Mouse (Mus musculus): ENCODE measurements around the gene Brms1l. TPM values are rescaled to one million over a fixed set of nuclear protein-coding genes. Genes with fewer than 3 reads are reported as not detected.

Gene Brms1l
- polyA plus RNA-seq, 1 experiment = 22.5 TPM

DNA sequence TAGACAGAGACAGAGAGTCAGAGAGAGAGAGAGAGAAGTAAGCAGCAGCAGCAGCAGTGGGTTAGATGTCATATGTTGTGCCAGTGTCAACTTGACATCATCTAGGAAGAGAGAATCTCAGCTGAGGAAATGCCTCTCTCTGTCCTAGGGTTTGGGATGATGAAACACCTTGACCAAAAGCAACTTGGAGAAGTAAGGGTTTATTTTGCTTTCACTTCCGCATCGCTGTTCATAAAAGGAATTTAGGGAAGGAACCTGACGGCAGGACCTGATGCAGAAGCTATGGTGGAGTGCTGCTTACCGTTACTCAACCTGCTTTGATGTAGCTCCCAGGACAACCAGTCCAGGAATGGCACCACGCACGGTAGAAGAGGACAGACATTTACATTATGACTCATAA is 12.1 kb upstream of the Brms1l start:
- H3K79me3 ChIP-seq (ENCODE audit: low read depth) = peaks cover 5% of the 10 kb centered on the region
- no peaks in the 10 kb centered on the region for H3K36me3 ChIP-seq (ENCODE audit: control insufficient read depth, insufficient read depth)
- no peak overlapping the region for H3K4me3 ChIP-seq (ENCODE audit: insufficient read depth, poor library complexity, severe bottlenecking)
- no peak for TF ChIP-seq MAX (IDR thresholded peaks at IDR 0.05)
- TF ChIP-seq MYOG (IDR thresholded peaks at IDR 0.05; ENCODE audit: control insufficient read depth, extremely low read depth, insufficient read length) = no peak
- no peak for TF ChIP-seq USF1 (IDR thresholded peaks at IDR 0.05; ENCODE audit: low read depth)
- TF ChIP-seq MYOD1 (IDR thresholded peaks at IDR 0.05; ENCODE audit: control insufficient read depth, insufficient read length, low read depth) = no peak
- TF ChIP-seq CTCF (IDR thresholded peaks at IDR 0.05; ENCODE audit: control insufficient read depth, insufficient read depth, insufficient read length) = no peak
- TF ChIP-seq FOSL1 (IDR thresholded peaks at IDR 0.05; ENCODE audit: insufficient read depth, low read length, poor library complexity, severe bottlenecking) = no peak
- TF ChIP-seq CEBPB (IDR thresholded peaks at IDR 0.05; ENCODE audit: low read depth) = no peak
- H3ac ChIP-seq (ENCODE audit: control insufficient read depth, insufficient read length, low read depth) = no peak overlapping the region
- no peaks in the 10 kb centered on the region for H3K27me3 ChIP-seq (ENCODE audit: control insufficient read depth, insufficient read depth, insufficient read length)
- H3K79me2 ChIP-seq (ENCODE audit: control insufficient read depth, insufficient read depth) = peaks cover 15% of the 10 kb centered on the region

DNA sequence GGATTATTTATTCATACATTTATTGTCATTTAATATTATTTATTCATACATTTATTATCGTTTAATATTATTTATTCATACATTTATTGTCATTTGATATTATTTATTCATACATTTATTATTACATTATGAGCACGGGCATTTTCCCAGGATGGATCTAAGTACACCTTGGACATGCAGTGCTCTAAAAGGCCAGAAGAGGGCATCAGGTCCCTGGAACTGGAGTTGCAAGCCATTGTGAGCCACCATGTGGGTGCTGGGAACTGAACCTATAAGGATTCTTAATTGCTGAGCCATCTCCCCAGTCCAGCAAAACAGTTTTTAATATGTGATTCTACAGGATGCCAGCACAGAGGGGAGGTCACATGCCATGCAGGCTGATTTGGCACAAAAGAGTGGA is 10.6 kb upstream of the Brms1l start:
- Histone ChIP-seq H3K4me3 (ENCODE audit: insufficient read depth, poor library complexity, severe bottlenecking) (no peak overlapping the region), H3ac (ENCODE audit: control insufficient read depth, insufficient read length, low read depth) (no peak overlapping the region), H3K79me3 (ENCODE audit: low read depth) (no peaks in the 10 kb centered on the region), H3K27me3 (ENCODE audit: control insufficient read depth, insufficient read depth, insufficient read length) (no peaks in the 10 kb centered on the region), H3K79me2 (ENCODE audit: control insufficient read depth, insufficient read depth) (peaks cover under 1% of the 10 kb centered on the region), H3K36me3 (ENCODE audit: control insufficient read depth, insufficient read depth) (no peaks in the 10 kb centered on the region)
- no peak for TF ChIP-seq USF1 (IDR thresholded peaks at IDR 0.05; ENCODE audit: low read depth)
- TF ChIP-seq MAX (IDR thresholded peaks at IDR 0.05) = no peak
- no peak for TF ChIP-seq CTCF (IDR thresholded peaks at IDR 0.05; ENCODE audit: control insufficient read depth, insufficient read depth, insufficient read length)
- no peak for TF ChIP-seq MYOG (IDR thresholded peaks at IDR 0.05; ENCODE audit: control insufficient read depth, extremely low read depth, insufficient read length)
- TF ChIP-seq CEBPB (IDR thresholded peaks at IDR 0.05; ENCODE audit: low read depth) = no peak
- no peak for TF ChIP-seq MYOD1 (IDR thresholded peaks at IDR 0.05; ENCODE audit: control insufficient read depth, insufficient read length, low read depth)
- no peak for TF ChIP-seq FOSL1 (IDR thresholded peaks at IDR 0.05; ENCODE audit: insufficient read depth, low read length, poor library complexity, severe bottlenecking)

- Histone ChIP-seq H3K79me3 (ENCODE audit: low read depth) (no peaks in the 10 kb centered on the region), H3ac (ENCODE audit: control insufficient read depth, insufficient read length, low read depth) (no peak overlapping the region), H3K4me3 (ENCODE audit: insufficient read depth, poor library complexity, severe bottlenecking) (no peak overlapping the region), H3K79me2 (ENCODE audit: control insufficient read depth, insufficient read depth) (no peaks in the 10 kb centered on the region), H3K36me3 (ENCODE audit: control insufficient read depth, insufficient read depth) (no peaks in the 10 kb centered on the region), H3K27me3 (ENCODE audit: control insufficient read depth, insufficient read depth, insufficient read length) (no peaks in the 10 kb centered on the region)
- TF ChIP-seq USF1 (IDR thresholded peaks at IDR 0.05; ENCODE audit: low read depth) = peak; percentile 55
- no peak for TF ChIP-seq MYOG (IDR thresholded peaks at IDR 0.05; ENCODE audit: control insufficient read depth, extremely low read depth, insufficient read length)
- peak; percentile 62 for TF ChIP-seq MAX (IDR thresholded peaks at IDR 0.05)
- peak; percentile 77 for TF ChIP-seq CTCF (IDR thresholded peaks at IDR 0.05; ENCODE audit: control insufficient read depth, insufficient read depth, insufficient read length)
Measured at GRCm38 (mm10) chr12:55831101-55831500, 5.0 kb upstream of the Brms1l start.

- Histone ChIP-seq H3K79me3 (ENCODE audit: low read depth) (peaks cover 11% of the 10 kb centered on the region), H3K4me3 (ENCODE audit: insufficient read depth, poor library complexity, severe bottlenecking) (no peak overlapping the region), H3K27me3 (ENCODE audit: control insufficient read depth, insufficient read depth, insufficient read length) (no peaks in the 10 kb centered on the region), H3ac (ENCODE audit: control insufficient read depth, insufficient read length, low read depth) (no peak overlapping the region), H3K36me3 (ENCODE audit: control insufficient read depth, insufficient read depth) (no peaks in the 10 kb centered on the region), H3K79me2 (ENCODE audit: control insufficient read depth, insufficient read depth) (peaks cover 18% of the 10 kb centered on the region)
- TF ChIP-seq FOSL1 (IDR thresholded peaks at IDR 0.05; ENCODE audit: insufficient read depth, low read length, poor library complexity, severe bottlenecking) = no peak
- no peak for TF ChIP-seq USF1 (IDR thresholded peaks at IDR 0.05; ENCODE audit: low read depth)
- no peak for TF ChIP-seq MYOD1 (IDR thresholded peaks at IDR 0.05; ENCODE audit: control insufficient read depth, insufficient read length, low read depth)
- TF ChIP-seq CEBPB (IDR thresholded peaks at IDR 0.05; ENCODE audit: low read depth) = no peak
- no peak for TF ChIP-seq MAX (IDR thresholded peaks at IDR 0.05)
- no peak for TF ChIP-seq MYOG (IDR thresholded peaks at IDR 0.05; ENCODE audit: control insufficient read depth, extremely low read depth, insufficient read length)
- TF ChIP-seq CTCF (IDR thresholded peaks at IDR 0.05; ENCODE audit: control insufficient read depth, insufficient read depth, insufficient read length) = no peak
Measured at GRCm38 (mm10) chr12:55832961-55833360, 3.2 kb upstream of the Brms1l start.

DNA sequence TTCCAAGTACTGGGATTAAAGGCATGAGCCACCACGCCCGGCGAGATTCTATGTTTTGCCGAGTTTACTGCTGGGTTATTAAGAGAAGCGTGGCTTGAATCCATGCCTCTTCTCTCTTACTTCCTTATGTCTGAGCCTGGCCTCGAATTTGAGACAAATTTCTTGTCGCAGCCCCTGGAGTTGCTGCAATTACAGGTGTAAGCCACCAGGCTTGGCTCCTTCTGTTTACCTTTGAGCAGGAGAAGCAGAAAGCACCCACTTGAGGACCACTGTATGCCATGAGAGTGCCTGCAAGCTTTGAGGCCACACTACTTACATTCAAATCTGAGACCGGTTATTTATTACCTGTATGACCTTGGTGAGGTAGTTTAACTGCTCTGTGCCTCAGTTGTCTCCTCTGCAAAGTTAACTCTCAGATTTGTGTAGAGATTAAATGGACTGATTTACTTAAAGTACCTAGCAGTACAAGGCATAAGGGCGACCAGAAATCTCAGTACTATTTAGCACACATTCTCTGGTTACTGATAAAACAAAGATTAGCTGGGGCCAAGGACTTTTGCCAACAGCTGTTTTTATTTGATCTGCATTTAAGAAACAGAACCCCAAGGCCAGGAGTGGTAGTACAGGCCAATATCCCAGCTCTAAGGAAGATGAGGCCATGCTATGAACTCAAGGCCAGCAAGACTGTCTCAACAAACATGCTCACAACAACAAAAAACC is 2.1 kb upstream of the Brms1l start:
- Histone ChIP-seq H3K79me2 (ENCODE audit: control insufficient read depth, insufficient read depth) (peaks cover 27% of the 10 kb centered on the region), H3ac (ENCODE audit: control insufficient read depth, insufficient read length, low read depth) (no peak overlapping the region), H3K4me3 (ENCODE audit: insufficient read depth, poor library complexity, severe bottlenecking) (no peak overlapping the region), H3K79me3 (ENCODE audit: low read depth) (peaks cover 17% of the 10 kb centered on the region), H3K27me3 (ENCODE audit: control insufficient read depth, insufficient read depth, insufficient read length) (no peaks in the 10 kb centered on the region), H3K36me3 (ENCODE audit: control insufficient read depth, insufficient read depth) (no peaks in the 10 kb centered on the region)
- TF ChIP-seq MYOG (IDR thresholded peaks at IDR 0.05; ENCODE audit: control insufficient read depth, extremely low read depth, insufficient read length) = no peak
- TF ChIP-seq MYOD1 (IDR thresholded peaks at IDR 0.05; ENCODE audit: control insufficient read depth, insufficient read length, low read depth) = no peak

- TF ChIP-seq MAX (IDR thresholded peaks at IDR 0.05) = no peak
- no peak for TF ChIP-seq FOSL1 (IDR thresholded peaks at IDR 0.05; ENCODE audit: insufficient read depth, low read length, poor library complexity, severe bottlenecking)
- no peak for TF ChIP-seq USF1 (IDR thresholded peaks at IDR 0.05; ENCODE audit: low read depth)
- TF ChIP-seq MYOG (IDR thresholded peaks at IDR 0.05; ENCODE audit: control insufficient read depth, extremely low read depth, insufficient read length) = no peak
- no peak for TF ChIP-seq CEBPB (IDR thresholded peaks at IDR 0.05; ENCODE audit: low read depth)
- no peak for TF ChIP-seq CTCF (IDR thresholded peaks at IDR 0.05; ENCODE audit: control insufficient read depth, insufficient read depth, insufficient read length)
- H3K27me3 ChIP-seq (ENCODE audit: control insufficient read depth, insufficient read depth, insufficient read length) = no peaks in the 10 kb centered on the region
- peaks cover 27% of the 10 kb centered on the region for H3K79me2 ChIP-seq (ENCODE audit: control insufficient read depth, insufficient read depth)
- H3K4me3 ChIP-seq (ENCODE audit: insufficient read depth, poor library complexity, severe bottlenecking) = no peak overlapping the region
- H3K79me3 ChIP-seq (ENCODE audit: low read depth) = peaks cover 17% of the 10 kb centered on the region
- no peaks in the 10 kb centered on the region for H3K36me3 ChIP-seq (ENCODE audit: control insufficient read depth, insufficient read depth)
- H3ac ChIP-seq (ENCODE audit: control insufficient read depth, insufficient read length, low read depth) = no peak overlapping the region
Measured at GRCm38 (mm10) chr12:55834891-55835290, 1.2 kb upstream of the Brms1l start.

All from C2C12 (cell line).